Mouse (Mus musculus) WW6 (cell line): Measurements from ENCODE around the gene Macrod2.

Experiments
- DNase-seq: peaks from one replicate; pipeline ENCODE4 v3.0.0-alpha.2; 2013; ENCODE audit warnings: low read depth, low spot score

The Macrod2 gene

DNA sequence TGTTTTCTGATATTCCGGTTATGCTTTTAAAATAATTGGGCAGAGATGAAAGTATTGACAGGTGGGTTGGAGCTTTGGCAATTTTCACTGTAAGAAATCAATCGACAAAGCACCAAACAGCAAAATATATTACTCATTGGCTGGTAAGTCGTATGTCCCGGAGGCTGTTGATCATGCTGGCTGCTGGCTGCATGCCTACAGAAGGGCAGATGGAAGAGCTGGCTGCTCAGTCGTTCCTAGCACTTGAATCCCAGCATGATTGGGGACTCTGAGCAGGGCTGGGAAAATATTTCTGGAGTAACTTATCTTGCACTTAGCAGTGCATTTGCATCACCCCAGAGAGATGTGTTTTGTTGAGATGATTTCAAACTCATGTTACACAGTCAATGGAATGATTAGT lies 1223.1 kb downstream of the Macrod2 start:
- DNase-seq = no peak

DNA sequence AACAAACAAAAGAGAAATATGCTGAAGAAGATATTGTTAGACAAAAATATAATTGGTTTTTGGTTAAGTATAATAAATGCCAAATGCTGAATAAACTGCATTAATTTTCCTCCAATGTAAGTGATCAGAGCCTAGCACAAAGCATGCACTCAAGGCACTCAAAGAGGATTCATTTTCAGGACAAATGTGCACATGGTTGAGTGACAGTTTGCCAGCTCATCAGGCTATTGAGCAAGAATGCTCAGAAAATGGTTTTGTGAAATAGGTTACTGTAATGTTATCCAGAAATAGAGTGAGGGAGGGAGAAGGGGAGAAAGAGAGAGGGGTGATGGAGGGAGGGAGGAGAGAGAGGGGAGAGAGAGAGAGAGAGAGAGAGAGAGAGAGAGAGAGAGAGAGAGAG lies 1268.9 kb downstream of the Macrod2 start:
- DNase-seq = no peak

DNA sequence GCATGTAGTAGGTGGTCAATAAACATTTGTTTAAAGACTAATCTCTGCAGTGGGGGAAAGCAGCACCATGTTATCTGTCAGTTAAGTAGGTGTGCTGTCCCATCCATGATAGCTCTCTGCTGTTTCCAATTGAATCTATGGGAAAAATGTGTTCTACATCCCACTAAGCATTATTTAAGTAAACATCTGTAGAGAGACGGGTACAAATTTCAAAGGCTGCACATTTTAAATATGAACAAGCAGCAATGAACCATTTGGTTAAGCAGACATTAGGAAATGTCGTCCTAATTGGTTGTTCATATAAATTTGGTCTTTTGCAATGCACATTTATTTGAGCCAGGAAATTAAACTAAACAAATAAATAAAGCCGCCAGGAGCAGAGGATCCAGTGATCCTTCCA lies 1277.7 kb downstream of the Macrod2 start:
- no peak for DNase-seq

DNA sequence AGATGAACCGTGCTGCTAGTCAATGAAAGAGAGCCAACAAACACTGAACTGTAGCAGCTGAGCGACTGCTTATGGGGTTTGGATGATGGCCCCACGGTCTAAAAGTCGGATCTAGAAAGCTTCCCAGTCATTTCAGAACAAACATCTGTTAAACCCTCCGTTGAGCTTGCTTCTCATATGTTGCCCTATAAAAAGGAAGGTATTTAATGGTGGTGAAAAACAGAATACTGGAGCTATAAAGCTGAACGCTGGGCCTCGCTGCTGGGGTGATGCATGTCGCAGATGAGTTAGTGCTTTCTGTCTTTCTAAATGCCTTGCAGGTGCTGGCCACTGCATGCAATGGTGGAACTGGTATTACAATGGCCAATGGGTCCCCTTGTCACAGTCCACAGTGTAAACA lies 1278.3 kb downstream of the Macrod2 start:
- DNase-seq = no peak

DNA sequence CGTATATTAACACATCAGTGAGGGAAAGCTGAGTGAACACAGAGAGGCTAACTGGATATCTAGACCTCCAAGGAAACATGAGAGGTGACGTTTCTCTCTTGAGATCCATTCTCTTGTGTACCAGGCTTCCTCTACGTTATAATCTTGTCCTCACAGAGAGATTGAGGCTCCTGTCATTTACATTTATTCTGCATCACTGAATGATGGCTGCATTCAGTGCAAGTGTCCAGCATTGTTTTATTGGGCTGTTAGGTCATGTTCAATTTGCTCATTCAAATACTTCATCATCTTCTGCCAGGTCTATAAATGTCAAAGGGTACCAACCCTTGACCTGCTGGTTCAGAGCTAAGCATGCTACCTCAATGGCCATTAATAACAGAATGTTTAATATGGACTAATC lies 1302.4 kb downstream of the Macrod2 start:
- DNase-seq = no peak

DNA sequence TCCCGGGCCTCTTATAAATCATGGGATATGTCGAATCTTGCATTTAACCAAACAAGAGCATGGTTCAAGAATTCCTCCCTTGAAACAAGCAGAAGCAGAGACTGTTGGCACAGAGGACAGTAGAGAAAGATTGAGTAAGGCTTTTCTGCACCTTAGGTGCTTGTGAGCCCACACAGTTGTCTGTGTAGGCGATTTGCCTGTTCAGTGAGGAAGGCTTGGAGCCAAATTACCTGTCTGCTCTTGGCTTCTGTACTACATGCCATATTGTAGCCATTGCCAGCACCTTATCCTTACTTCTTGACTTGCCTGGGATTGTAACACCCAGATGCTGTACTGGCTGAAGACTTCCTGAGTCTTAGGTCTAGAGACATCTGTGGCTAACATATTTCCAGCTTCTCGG lies 1303.2 kb downstream of the Macrod2 start:
- DNase-seq = no peak

DNA sequence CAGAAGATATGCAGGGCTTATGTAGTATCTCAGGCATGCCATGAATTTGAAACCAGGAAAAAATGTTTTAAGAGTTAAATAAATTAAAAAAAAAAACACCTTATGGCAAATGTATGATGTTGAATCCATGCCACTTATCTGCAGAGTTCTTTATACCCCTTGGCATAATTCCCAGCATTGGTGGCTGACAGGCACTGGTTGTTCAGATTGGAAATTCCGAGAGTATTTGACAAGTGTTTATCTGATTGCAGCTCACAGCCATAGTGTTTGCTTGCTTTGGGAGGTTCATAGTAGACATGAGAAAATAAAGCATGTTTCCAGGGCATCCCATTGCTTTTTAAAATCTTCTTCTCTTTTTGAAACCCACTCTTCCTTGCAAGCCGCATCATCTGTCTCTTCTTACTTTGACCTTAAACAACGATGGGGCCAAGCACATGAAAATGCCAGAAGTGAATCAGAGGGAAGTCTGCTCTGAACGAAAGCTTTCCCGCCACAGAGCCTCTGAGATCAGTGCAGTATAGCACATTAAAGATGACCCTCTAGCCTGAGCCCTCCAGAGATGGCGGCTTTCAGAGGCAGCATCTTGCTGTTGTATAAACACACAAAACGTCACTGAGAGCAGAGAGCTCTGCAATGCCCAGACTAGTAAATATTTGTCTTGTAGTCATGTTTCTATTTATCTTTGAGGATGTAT lies 1305.8 kb downstream of the Macrod2 start:
- DNase-seq = no peak

DNA sequence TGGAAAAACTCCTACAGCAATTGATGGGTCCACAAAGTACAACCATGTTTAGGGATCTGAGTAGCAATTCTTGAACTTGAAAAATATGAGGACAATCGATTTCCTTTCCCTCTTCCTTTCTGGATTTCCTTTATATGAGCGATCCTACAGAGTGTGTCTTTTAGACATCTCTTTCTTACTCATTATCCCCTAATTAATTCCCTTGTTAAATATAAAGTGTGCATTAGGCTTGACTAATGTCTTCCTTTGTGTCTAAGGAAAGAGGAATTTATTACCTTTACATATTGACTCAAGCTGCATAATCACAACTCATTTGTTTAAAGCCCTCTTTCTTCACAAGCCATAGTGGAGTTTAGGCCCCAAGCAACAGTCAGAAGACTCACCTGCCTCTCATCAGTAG lies 1316.7 kb downstream of the Macrod2 start:
- DNase-seq = no peak

DNA sequence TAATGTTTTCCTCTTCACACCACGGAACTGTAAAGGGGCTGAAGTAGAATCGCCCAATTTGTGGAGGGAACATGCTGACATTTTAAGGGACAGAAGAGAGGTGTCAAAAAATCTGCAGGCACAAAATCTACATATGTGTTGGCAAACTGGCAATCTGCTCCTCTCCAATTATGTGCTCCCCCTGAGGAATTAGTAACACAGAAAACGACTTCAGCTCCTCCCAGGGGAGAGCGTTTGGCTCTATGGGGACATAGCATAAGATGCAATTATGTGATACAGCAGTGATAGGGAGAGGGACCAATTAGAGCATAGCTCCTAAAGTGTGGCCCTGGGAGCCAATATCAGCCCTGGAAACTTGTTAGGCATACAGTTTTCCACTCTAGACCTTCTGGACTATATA lies 1317.2 kb downstream of the Macrod2 start:
- DNase-seq = no peak

DNA sequence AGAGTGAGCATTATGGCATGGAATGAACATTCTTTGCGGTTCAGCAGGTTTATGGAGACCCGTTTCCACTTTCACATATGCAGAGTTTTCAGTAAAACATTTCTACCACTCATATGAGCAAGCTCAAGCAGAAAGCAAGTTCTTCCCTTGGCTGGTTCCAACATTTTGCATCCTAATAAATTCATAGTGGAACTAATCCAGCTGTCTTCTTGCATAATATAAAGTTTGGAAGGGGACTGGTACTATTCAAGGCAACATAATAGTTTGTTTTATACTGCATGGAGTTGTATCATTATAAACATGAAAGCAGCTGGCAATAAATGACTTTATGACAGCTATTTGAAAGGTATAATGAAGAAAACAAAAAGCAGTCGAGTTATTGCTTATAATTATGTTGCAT lies 1320.0 kb downstream of the Macrod2 start:
- DNase-seq = no peak

DNA sequence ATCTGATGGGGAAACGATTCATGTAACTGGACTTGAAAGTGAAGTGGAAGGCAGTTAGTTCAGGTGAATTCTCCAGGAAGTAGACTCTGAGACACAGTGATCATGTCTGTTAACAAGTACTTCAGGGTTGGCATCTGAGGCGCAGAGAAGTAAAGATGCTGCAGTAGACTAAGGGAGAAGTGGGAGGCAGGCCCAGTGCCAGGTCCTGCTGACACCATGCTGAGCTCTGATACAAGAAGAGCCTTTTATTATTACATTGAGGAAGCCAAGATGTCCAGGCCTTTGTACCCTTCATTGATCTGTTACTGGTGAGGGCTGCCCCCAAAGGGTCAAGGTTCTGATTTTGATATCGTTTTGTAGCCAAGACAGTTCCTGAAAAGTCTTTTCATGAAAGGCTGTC lies 1327.4 kb downstream of the Macrod2 start:
- DNase-seq = no peak

DNA sequence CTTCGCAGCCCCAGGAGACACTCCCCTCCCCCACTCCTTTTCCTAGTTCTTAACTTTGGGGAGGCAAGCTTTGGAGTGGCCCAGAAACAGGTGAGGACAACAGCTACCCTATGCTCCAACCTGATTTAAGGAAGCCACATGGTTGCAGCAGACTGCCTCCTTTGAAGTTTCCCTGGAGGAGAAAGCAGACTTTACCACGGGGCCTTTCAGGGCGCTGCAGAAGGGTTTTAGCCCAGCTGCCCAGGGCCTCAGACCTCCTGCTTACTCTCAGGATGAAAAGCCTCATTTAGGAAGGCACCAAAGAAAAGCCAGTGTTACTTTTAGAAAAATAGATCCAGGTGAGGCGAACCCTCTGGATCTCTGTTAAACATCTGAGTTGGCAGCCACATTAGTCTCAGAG lies 1333.9 kb downstream of the Macrod2 start:
- no peak for DNase-seq

DNA sequence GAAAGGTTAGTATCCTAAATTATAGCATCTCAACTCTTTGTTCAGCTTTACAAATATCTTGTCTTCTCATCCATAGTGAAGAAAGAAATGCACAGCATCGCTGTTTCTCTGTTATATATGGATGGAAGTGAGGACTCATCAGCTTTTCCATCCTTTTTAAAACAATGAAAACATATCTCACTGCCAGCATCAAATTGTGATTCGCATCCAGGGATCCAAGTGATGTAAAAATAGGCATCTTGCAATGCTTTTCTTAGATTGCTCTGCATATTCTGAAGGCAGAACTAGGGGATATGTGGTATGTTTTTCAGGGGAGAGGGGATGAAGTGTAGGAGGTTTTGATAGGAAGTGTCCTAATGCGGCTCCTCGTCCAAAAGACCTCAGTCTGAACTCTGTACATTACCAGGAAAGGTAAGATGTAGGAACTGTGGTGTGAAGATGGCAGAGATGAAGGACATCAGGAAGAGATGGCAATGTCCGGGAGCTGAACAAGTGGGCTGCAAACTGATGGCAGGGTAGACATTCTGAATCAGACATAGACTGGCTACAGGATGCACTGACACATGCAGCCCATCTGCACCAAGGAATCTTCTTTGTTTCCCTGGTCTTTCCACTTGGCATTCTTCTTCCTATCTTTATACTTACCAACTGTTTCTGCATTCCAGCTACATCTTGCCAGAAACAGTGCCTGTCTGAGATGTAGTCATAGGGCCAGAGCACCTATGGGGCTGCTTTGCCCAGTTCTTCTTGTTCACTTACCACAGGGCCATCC lies 1341.8 kb downstream of the Macrod2 start:
- DNase-seq = no peak

DNA sequence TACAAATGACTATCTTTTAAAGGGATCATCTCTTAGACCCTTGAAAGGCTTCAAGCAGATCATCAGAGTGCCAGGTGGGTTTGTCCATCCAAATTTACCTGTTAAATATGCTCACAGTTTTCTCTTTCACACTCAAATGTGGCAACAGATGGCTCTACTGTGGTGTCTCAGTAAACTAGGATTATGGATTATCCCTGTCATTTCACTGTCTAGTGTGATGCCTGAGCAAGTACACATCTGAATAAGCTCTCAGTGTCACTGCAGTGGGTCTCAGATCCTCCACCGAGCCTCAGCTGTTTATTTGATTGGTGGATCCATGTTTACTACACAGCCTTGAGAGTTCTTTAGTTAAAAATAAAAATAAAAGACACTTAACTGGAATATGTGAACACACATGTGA lies 1343.6 kb downstream of the Macrod2 start:
- DNase-seq = no peak

DNA sequence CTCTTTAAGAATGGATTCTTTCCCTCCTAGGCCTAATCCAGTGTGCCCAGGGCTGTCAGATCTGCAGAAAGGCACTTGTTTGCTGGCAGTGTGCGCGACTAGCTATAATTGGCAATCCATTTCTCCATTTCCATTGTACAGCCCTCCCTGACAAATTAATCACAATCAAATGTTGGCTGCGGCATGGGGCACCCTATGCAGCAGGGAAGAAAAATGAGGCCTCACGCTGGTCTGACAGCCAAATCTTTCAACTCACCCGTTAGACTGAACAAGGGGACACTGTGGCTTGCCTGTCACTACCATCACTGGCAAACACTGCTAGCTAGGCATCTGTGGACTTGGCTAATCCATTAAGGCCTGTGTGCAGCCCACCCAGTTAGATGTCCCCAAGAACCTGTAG lies 1345.2 kb downstream of the Macrod2 start:
- DNase-seq = no peak

DNA sequence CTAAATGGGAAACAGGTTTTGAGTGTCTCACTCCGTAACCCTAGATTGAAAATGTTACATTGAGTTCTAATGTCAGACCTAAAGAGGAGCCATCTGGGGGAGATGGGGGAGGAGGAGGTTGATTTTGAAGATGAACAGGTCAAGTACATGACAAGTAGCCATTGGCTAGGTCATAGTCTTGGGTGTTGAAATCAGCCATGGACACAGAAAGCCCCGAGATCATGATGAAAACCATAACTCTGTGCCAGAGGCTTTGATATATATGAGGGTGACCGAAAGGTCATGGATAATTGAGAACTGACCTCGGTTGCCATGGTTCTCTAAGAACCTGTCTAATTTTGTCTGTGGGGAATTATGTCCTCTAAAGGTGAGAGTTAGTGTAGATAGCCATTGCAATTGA lies 1405.1 kb downstream of the Macrod2 start:
- no peak for DNase-seq

DNA sequence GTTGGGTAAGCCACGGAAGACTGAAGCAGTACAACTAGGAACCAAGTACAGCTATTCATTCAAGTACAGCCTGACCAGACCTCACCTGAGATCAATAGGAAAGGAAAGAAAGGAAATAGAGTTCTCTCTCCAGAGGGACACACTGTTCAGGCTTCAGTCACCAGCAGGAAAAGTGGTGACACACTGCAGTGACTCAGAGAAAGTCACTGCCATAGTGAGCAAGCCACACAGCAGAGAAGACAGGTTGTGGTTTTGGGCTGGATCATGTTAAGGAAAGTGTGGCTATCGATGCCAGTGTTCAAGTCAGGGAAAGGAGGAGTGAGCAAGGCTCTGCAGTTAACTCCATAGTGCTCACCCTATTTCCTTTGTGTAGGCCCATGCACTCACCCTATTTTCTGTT lies 1405.8 kb downstream of the Macrod2 start:
- DNase-seq = no peak

DNA sequence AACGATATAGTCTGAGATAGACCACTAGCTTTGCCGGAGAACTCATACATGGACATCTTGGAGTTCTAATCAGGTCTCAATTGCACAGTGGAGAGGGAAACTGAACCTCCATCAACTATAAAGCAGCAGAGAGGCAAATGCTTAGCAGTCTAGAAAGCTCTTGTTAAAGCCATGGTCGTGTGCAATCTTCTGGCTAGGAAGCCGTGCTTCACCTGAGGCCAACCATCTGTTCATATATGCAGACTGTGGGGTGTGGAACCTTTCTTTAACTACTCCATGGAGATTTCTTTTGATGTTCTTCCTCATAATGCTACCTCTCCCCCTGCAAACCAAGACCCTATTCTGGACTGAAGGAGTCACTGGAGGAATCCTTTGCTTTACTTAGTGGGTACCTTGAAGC lies 1421.2 kb downstream of the Macrod2 start:
- no peak for DNase-seq

DNA sequence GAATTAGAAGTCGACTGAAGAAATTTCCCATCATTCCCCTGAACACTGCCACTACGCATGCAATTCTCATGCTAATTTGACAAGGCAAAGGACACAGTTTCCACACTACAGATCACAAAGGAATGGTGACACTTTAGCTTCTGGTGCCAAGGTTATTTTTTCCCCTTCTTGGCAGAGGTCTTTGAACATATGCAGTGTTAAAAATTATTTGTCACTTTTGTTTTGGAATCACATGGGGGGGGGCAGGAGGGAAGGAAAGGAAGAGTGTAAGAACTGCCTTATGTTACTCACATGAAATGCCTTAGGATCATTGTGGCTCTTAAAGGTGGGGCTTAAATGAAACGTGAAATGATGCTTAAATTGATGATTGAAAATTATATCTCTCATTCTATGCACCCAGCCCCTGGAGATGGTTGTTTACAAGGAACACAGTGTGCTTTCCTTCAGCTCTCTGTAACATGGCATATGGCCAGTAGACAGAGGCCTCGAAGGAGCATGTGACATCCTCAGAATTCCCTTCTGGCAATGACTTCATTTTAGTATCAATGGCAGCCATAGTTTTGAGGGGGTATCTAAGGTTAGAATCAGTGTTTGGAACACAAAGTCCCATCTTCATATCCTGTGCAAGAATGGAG lies 1422.6 kb downstream of the Macrod2 start:
- no peak for DNase-seq

DNA sequence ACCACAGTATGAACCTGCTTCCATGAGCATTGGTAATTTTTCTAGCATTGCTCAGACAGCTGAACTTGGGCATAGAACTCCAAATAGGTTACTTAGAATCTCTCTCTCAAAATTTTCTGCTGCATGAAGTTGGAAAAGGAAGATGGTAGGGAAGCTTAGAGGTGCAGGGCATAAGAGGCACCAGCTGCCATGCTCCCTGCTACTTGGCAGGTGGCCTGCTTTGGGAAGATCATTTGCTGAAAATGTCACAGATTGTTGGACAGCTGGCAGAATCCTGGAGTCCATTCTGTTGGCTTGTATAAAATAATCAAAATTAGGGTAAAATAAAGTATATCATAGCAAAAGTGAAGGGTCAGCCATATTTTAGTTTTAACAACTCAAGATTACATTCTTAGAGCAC lies 1425.7 kb downstream of the Macrod2 start:
- no peak for DNase-seq

DNA sequence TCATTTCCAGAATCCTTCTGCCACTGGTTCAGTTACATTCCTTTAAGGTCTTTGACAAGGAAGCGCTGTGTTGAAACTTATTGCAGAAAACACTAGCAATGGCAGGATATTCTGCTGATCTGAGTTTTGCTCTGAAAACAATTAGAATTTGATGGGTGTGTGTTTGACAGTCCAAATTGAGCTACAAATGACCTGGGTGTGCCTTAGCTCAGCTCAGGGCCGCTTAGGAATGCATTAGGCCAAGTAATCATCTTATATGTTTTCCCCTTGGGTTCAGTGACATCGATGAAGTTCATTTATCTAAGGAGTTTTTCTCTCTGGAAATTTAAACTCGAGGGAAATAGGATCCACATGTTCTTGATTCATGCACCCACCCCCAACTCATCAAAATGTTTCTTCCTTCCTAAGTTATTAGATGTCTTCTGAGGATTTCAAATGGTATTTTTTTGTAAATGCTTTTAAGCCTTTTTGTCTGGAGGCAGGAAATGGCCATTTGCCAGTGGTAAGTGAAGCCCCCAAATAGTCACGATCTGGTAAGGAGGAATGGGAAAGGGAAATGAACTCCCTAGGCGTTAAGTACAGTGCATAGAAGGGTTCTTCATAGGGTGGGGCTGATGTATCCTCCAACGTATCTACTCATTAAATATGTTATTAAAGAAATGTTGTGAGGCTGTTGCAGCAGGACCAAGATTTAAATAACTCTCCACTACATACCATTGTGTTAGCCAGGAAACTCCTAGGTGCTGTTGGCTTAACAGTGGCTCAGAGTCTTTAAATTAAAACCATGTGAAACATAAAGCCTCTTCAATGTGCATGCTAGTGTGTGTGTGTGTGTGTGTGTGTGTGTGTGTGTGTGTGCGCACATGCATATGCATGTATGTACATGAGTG lies 1430.7 kb downstream of the Macrod2 start:
- no peak for DNase-seq

DNA sequence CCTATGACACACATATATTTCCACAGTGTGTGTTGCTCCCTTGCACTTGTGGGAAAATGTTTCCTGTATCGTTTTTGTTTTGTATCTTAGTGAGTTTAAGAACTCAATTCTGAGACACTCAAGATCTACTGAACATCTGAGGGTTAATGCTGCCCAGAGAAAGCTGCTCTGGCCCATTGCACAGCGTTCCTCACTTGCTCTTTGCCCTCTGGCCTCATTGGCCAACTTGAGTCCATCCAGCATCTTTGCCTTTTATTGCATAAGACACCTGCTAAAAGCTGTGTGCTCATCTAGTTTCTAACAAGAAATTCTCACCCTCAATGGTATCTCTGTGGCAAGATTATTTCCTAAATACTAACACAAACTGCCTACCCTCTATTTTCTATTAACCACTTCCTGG lies 1435.4 kb downstream of the Macrod2 start:
- no peak for DNase-seq
